Mouse (Mus musculus): Measurements from ENCODE around the gene Ndufs2. TPM values are rescaled to one million over a fixed set of nuclear protein-coding genes. Genes with fewer than 3 reads are reported as not detected.

The Ndufs2 gene
- total and polyA plus RNA-seq, 2 experiments = 174 to 272 TPM

- Histone ChIP-seq H3K36me3 (ENCODE audit: control insufficient read depth, insufficient read depth, low read length) (no peaks in the 10 kb centered on the region; the same call in 1 of the 2 replicates), H3K27ac (replicated peaks; ENCODE audit: insufficient read depth, low read depth, low read length) (no peak within 1 kb of the TSS), H3K4me1 (ENCODE audit: control insufficient read depth, insufficient read depth, low read length) (peaks cover 10% of the 10 kb centered on the region), H3K4me3 (ENCODE audit: insufficient read depth, low read depth, low read length) (peak within 1 kb of the TSS; percentile 41), H3K79me2 (ENCODE audit: control insufficient read depth, insufficient read depth, low read length) (peaks cover 9% of the 10 kb centered on the region; the same call in 1 of the 2 replicates), H3K27me3 (ENCODE audit: control insufficient read depth, insufficient read depth, low read length) (no peaks in the 10 kb centered on the region), H3K9ac (ENCODE audit: low read depth, low read length) (no peak within 1 kb of the TSS; the same call in 1 of the 2 replicates)
- WGBS = 50% methylated on average over 5 of the region's 5 CpGs
- no peak for TF ChIP-seq POLR2A (IDR thresholded peaks at IDR 0.05; ENCODE audit: extremely low read depth, insufficient read depth, low read length)
- TF ChIP-seq CTCF (IDR thresholded peaks at IDR 0.05; ENCODE audit: low read depth, low read length) = no peak
- DNase-seq (ENCODE audit: extremely low read depth, low read depth, low spot score) = no peak
These were observed 1.1 kb downstream of the Ndufs2 start, which contains the start of gene Adamts4 for GRCm38 (mm10) chr1:171249913-171250600. Adamts4 (plus strand) TSS chr1:171250421.

- H3K27ac ChIP-seq (replicated peaks; ENCODE audit: insufficient read depth, low read depth, low read length) = 0 out of 2 replicates have a peak overlapping the region, but pooled peaks have one; percentile 72
- H3K27me3 ChIP-seq (ENCODE audit: control insufficient read depth, insufficient read depth, low read length) = no peaks in the 10 kb centered on the region
These were observed 2.6 kb downstream of the Ndufs2 start for GRCm38 (mm10) chr1:171248386-171249226.

GRCm38 (mm10) chr1:171247916-171248315 is 3.3 kb downstream of the Ndufs2 start:
- Histone ChIP-seq H3K36me3 (ENCODE audit: control insufficient read depth, insufficient read depth, low read length) (peaks cover 8% of the 10 kb centered on the region), H3K27ac (replicated peaks; ENCODE audit: insufficient read depth, low read depth, low read length) (peak overlapping the region; percentile 72), H3K27me3 (ENCODE audit: control insufficient read depth, insufficient read depth, low read length) (no peaks in the 10 kb centered on the region), H3K4me3 (ENCODE audit: insufficient read depth, low read depth, low read length) (no peak overlapping the region), H3K4me1 (ENCODE audit: control insufficient read depth, insufficient read depth, low read length) (peaks cover 10% of the 10 kb centered on the region), H3K9ac (ENCODE audit: low read depth, low read length) (no peak overlapping the region), H3K79me2 (ENCODE audit: control insufficient read depth, insufficient read depth, low read length) (peaks cover 9% of the 10 kb centered on the region; the same call in 1 of the 2 replicates)
- no peak for DNase-seq (ENCODE audit: extremely low read depth, low read depth, low spot score)
- no peak for TF ChIP-seq CTCF (IDR thresholded peaks at IDR 0.05; ENCODE audit: low read depth, low read length)
- WGBS = 25% methylated on average over 4 of the region's 4 CpGs

More at GRCm38 (mm10) chr1:171248386-171249226, 2.6 kb downstream of the Ndufs2 start:
- Histone ChIP-seq H3K4me3 (ENCODE audit: insufficient read depth, low read depth, low read length) (no peak overlapping the region), H3K36me3 (ENCODE audit: control insufficient read depth, insufficient read depth, low read length) (peaks cover 6% of the 10 kb centered on the region; the same call in 1 of the 2 replicates), H3K4me1 (ENCODE audit: control insufficient read depth, insufficient read depth, low read length) (peaks cover 10% of the 10 kb centered on the region), H3K79me2 (ENCODE audit: control insufficient read depth, insufficient read depth, low read length) (peaks cover 9% of the 10 kb centered on the region; the same call in 1 of the 2 replicates), H3K9ac (ENCODE audit: low read depth, low read length) (no peak overlapping the region)
- no peak for TF ChIP-seq POLR2A (IDR thresholded peaks at IDR 0.05; ENCODE audit: extremely low read depth, insufficient read depth, low read length)
- TF ChIP-seq CTCF (IDR thresholded peaks at IDR 0.05; ENCODE audit: low read depth, low read length) = no peak
- 74% methylated on average over 3 of the region's 3 CpGs for WGBS
- no peak for DNase-seq (ENCODE audit: extremely low read depth, low read depth, low spot score)

- H3K27ac ChIP-seq (replicated peaks; ENCODE audit: insufficient read depth, low read depth, low read length) = peak overlapping the region; percentile 72
- peak overlapping the region; percentile 65 for H3K9ac ChIP-seq (ENCODE audit: low read depth, low read length)
- DNase-seq (ENCODE audit: extremely low read depth, low read depth, low spot score) = no peak
- H3K79me2 ChIP-seq (ENCODE audit: control insufficient read depth, insufficient read depth, low read length) = peaks cover 9% of the 10 kb centered on the region; the same call in 1 of the 2 replicates
- H3K4me3 ChIP-seq (ENCODE audit: insufficient read depth, low read depth, low read length) = peak overlapping the region; percentile 27; the same call in 1 of the 2 replicates
- no peaks in the 10 kb centered on the region for H3K27me3 ChIP-seq (ENCODE audit: control insufficient read depth, insufficient read depth, low read length)
- peaks cover 9% of the 10 kb centered on the region for H3K36me3 ChIP-seq (ENCODE audit: control insufficient read depth, insufficient read depth, low read length)
- TF ChIP-seq POLR2A (IDR thresholded peaks at IDR 0.05; ENCODE audit: extremely low read depth, insufficient read depth, low read length) (no peak), CTCF (IDR thresholded peaks at IDR 0.05; ENCODE audit: low read depth, low read length) (no peak)
- 18% methylated on average over 13 of the region's 13 CpGs for WGBS
- peaks cover 10% of the 10 kb centered on the region for H3K4me1 ChIP-seq (ENCODE audit: control insufficient read depth, insufficient read depth, low read length)
These were observed 3.7 kb downstream of the Ndufs2 start for GRCm38 (mm10) chr1:171247453-171247841.

GRCm38 (mm10) chr1:171246709-171247452 is 4.3 kb downstream of the Ndufs2 start:
- WGBS = under 1% methylated on average over 41 of the region's 41 CpGs
- peak; percentile 98 for DNase-seq (ENCODE audit: extremely low read depth, low read depth, low spot score)
- peaks cover 9% of the 10 kb centered on the region; the same call in 1 of the 2 replicates for H3K79me2 ChIP-seq (ENCODE audit: control insufficient read depth, insufficient read depth, low read length)
- H3K4me1 ChIP-seq (ENCODE audit: control insufficient read depth, insufficient read depth, low read length) = peaks cover 10% of the 10 kb centered on the region
- peak; percentile 88 for TF ChIP-seq CTCF (IDR thresholded peaks at IDR 0.05; ENCODE audit: low read depth, low read length)
- TF ChIP-seq POLR2A (IDR thresholded peaks at IDR 0.05; ENCODE audit: extremely low read depth, insufficient read depth, low read length) = peak; percentile 75
- peak overlapping the region; percentile 83 for H3K27ac ChIP-seq (replicated peaks; ENCODE audit: insufficient read depth, low read depth, low read length)
- peak overlapping the region; percentile 89 for H3K9ac ChIP-seq (ENCODE audit: low read depth, low read length)
- peak overlapping the region; percentile 77 for H3K4me3 ChIP-seq (ENCODE audit: insufficient read depth, low read depth, low read length)
- no peaks in the 10 kb centered on the region for H3K27me3 ChIP-seq (ENCODE audit: control insufficient read depth, insufficient read depth, low read length)
- H3K36me3 ChIP-seq (ENCODE audit: control insufficient read depth, insufficient read depth, low read length) = peaks cover 12% of the 10 kb centered on the region

Measured in liver, adult 2 months (tissue).